Mouse (Mus musculus) thymus, postnatal 4 days (tissue): ENCODE data around the gene Nr1i3.
"Not testable (repeated sequence)": the region's sequence is repeated elsewhere in the genome, so short reads cannot be mapped to it uniquely, and the experiment has no call there.

ENCODE experiments used
- DNase-seq: peaks from one replicate; pipeline ENCODE4 v3.0.0; 2021

The Nr1i3 gene

DNA sequence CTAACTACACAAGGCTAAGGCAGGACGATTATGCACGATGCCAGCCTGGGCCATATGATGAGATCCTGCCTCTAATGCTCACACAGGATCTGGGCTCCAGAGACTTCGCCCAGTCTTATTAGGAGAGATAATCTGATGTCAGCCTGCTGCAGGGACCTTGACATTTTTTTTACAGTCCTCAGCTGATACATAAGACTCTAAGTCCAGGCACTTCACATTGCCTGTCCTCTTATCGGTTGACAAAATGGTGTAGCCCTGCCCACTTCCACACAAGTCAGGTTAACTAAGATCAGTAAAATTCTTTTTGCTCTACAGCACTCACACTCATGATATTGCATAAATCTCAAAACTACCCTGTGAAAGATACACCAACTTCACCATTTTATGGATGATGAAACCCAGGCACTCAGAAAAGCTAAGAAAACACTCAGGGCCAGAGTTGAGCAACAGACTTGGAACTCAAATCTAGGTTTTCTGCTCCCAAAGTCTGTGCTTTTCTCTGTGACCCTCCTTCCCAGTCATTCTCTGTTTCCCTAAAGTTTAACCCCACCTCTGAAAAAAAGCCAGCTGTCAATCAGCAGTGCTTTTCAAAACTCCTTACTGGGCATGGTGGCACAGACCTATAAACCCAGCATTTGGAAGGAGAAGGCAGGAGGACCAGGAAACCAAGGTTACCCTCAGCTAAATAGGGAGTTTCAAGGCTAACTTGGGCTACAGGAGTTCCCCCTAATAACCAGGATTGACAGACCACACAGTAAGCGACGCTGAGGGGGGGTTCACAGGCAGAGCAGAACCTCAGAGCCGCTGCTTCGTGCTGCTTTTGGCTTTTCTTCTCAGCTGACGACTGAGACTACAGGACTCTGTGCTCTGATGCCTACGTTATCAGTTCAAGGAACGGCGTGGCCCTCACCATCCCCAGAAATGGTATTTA, 19.3 kb downstream of the Nr1i3 start:
- DNase-seq = no peak

DNA sequence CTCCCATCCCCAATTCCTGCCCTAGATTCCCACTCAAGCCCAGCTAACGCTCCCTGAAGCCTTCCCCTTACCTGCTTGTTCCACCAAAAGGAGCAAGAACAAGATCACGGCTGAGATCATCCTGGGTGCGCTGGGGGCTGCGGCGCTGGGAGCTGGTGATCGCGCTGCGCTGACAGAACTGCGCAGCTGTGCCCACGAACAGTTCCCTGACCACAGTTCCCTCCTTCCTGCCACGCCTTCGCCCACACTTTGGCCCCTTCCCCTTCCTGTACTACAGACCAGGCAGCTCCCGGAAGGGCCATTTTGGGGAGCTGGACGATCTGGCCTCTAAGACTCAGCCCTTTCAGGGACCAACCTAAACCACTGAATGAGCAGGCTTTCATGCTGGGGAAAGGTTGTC, 20.4 kb downstream of the Nr1i3 start, which contains the start of gene Fcer1g:
TSS of gene Fcer1g (minus strand) at position 240 of the 400 bp plus-strand sequence.
- peak; percentile 23 for DNase-seq

DNA sequence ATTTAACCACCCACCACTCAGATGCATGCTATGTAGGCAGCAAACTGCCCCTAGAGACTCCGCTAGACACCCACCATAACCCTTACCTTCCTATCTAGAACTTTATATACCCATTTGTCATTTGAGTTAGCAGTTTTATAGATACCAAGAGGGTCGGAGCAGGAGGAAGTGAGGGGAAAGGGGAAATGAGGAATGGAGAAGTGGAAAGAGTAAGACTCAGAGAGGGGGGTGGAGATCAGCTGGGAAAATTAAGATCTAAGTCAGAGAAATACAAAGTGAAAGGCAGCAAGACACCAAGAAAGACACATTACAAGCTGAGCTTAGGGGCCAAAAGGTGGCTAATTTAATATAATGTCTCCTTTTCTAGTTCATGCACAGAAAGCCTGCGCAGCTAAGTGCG, 20.8 kb downstream of the Nr1i3 start:
- DNase-seq = no peak

DNA sequence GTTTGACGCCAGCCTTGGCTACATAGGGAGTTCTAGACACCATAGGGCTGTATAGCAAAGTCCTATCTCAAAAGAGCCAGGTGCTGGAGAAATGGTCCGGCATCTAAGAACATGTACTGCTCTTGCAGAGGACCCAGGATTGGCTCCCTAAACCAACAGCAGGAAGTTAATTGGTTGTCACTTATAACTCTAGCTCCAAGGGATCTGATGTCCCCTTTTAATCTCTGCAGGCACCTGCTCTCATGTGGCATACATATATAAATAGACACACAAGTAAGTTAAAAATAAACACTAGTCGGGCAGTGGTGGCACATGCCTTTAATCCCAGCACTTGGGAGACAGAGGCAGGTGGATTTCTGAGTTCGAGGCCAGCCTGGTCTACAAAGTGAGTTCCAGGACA, 22.0 kb downstream of the Nr1i3 start:
- DNase-seq = no peak

DNA sequence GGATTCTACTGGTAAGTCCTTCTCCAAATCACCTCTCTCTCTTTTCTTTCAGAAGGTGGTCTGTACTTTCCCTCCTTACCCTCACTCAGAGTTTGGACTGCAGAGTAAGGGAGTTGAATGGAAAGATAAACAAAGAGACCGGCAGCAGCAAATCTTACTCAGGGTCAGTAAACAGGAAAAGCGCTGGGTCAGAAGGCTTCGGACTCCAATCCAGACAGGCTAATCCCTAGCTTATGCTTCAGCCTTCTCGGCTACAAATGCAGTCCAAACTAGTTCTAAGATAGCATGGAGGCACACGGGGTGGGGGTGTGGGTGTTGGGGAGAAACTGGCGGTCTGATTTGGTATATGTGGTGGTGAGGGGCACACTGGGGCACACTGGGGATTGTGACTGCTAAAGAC, 23.7 kb downstream of the Nr1i3 start:
- no peak for DNase-seq

DNA sequence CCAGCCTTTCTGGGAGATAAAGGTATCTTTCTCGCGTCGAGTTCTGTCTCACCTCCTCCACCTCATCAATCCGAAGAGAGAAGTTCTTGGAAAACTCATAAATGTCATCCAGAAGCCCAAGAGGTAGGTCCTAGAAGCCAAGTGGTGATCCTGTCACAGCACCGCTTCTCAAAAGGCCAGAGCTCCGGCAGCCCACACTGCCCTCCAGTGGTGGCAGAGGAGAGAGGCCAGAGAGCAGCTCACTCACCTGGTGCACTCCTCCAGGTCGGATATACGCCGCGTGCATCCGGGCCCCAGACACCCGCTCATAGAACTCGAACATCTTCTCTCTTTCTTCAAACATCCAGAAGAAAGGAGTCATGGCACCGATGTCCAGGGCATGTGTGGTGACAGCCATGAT, 24.7 kb downstream of the Nr1i3 start:
- DNase-seq = peak; percentile 76

DNA sequence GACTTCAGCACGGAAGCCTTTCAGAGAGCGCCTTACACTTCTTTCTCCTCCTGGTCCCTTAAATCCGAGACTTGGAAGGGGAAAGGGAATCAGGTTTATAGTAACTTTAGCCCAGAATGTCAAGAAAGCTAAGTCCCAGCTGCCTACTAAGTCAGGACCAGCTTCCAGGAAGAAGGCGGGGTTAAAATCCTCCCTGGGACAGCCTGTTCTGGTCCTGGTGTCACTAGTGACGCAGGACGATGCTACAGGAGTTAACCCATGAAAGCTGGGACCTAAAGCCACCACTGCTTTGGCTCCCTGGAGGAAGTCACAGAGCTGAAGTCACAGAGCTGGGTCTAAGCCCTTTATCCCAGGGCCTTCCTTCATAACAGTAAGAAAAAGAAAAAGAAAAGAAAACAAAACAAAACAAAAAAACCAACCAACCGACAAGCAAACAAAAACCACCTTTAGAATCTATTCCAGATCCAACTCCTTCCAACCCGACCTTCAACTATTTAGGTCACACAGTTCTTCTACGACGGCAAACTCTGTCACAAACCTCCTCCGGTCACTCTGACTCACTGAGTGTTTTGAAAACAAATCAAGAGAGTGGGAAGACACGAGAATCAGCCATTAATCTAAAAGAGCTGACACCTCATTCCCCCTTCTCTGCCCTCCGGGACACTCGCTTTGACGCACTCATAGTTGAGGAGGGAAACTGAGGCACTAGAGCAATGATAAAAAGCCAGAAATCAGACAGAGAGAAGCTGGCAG, 26.4 kb downstream of the Nr1i3 start:
- no peak for DNase-seq

DNA sequence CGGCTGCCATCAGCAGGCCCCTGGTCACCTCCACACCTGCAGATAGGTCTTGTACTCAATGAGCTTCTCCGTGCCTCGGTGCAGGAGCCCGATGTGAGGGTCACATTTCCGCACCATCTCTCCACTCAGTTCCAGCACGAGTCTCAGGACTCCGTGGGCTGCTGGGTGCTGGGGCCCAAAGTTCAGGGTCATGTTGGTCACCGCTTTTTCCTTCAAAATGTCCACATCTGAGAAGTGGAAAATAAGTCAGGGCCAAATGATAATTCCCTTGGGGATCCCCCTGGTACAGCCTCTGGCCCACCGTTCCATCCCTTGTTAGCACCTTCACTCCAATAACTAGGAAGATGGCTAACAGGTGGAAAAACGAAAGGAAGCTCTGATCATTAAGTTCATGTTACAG, 27.1 kb downstream of the Nr1i3 start:
- no peak for DNase-seq

DNA sequence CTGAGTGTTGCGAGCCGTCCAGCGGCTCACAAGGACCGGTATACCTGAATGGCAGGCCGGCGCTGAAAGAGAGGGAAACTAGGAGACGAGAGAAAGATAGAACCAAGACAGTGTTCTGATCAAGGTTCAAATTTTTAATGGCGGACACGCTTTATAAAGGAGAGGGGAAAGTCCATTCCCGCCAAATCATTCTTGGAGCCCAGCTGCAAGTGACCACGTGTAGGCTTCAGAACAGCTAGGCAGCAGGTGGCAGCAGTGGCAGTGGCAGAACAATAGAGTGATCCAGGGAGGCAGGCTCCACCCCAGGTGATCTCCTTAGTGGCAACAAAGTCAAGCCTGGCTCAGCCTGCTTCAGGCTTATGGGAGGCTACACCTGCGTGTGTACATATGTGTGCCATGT, 28.2 kb downstream of the Nr1i3 start:
- DNase-seq = not testable (repeated sequence)

DNA sequence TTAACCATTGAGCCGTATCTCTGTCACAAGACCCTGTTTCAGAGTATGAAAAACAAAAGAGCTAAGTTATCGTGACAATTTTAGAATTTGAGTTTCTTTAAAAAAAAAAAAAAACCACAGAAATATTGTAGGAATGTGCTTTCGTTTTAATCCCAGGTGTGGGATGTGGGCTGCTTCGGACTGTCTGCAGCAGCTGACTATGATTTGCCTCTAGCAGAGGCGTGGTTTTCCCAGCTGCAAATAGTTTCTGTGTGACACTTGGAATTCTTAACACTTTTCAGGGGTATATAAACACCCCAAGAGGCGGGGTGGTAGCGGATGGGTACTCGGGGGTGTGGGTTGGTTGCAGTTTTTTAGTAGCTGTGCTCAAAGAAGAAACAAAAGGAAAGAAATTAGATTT, 31.6 kb downstream of the Nr1i3 start:
- DNase-seq = no peak

DNA sequence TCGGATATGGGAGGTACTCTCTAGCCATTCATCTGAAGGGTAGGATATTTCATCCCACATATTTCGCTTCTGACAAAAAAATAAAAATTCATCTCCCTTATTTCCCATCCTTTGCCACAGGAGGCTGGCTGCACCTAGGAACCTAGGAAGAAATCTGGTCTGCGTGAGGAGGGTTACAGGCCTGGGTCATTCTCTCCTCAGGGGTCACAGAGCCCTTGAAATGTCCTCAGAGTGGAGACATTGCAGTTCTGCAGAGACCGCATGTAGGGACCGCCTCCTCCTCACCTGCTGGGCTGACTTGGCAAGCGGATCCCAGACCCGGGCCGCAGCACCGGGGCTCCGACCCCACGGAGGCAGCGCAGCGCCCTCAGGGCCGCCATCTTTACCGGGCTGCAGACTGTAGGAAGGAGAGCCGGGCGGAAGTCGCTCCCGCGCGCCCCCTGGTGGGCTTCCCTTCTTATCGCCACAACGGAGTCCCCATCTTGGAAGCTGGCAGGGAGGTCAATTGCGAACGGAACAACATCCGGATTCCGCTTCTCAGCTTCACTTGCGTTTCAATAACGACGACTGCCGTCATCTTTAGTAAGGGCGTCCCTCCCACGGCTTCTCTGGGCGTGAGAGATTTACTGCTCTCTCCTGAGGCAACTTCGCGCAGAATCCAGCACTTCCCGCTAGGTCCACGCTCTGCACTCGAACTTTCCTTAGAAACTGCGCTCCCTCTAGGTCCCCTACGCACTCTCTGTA, 33.1 kb downstream of the Nr1i3 start:
- DNase-seq = peak; percentile 98

DNA sequence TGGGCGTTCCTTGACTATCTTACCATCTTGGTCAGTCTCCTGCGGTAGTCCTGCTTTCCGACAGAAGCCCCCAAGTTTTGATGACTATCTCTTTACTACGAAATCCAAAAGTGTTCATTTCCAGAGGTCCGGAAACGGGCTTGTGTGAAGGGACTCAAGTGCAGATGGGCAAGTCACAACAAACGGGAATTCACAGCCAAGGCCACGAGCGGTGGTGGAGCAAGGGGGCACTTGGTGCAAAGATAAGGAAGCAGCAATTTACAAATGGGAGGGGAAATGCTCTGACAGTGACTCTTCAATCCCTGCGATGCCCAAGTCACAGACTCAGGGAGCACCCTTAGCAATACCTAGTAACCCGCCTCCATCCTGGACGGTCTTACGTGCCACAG, 33.7 kb downstream of the Nr1i3 start:
- peak; percentile 57 for DNase-seq

DNA sequence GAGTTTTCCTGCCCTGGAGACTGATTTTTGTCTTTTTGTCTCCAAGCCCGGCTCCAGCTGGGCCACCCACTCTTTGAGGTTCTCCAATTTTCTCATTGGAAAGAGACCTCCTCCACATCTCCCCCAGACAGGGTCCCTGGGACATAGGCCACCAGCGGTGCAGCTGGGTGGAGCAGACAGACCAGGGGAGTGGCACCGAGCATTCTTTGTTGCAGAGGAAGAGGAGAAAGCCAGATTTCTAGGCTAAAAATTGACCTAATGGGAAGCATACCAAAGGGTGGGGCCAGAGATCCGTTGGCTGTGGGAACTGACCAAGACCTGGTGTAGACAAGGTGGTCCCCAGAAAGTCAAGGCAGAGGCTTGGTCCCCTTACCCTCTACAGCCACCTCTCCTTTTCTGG, 34.1 kb downstream of the Nr1i3 start:
- DNase-seq = no peak

DNA sequence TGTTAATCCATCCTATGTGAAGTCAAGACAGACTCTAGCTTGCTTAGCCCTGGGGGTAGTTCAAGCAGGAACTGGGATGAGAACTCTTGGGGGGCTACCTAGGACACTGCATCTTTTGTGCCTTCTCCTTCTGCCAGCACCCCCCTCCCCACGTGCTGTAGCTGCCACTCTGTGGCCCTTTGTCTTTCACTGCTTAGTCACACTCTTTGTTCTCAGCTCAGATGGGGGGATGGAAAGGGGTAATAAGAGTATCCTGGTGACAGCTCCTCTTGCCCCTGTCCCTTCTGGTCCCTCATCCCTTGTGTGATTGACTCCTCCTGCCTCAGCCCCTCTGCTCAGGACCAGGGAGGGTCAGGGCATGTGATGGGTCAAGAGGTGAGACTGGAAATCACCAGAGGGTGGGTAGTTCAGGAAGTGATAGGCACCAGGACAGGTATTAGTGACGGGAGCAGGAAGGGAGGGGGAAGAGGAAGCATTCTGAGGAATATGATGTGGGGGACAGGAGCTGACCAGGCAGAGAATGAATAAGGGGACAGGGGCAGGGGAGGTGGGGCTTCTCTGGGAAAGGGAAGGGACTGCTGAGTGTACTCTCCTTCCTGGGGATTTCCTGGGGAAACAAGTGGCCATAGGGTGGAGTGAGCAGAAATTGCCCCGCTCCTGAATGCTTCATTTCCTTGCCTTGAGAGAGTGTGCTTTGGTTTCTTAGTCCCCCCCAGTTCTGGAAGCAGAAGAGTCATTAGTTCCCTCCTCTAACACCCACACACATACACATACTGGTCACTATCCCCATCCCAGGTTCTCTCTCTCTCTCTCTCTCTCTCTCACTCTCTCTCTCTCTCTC, 34.8 kb downstream of the Nr1i3 start:
- DNase-seq = no peak

DNA sequence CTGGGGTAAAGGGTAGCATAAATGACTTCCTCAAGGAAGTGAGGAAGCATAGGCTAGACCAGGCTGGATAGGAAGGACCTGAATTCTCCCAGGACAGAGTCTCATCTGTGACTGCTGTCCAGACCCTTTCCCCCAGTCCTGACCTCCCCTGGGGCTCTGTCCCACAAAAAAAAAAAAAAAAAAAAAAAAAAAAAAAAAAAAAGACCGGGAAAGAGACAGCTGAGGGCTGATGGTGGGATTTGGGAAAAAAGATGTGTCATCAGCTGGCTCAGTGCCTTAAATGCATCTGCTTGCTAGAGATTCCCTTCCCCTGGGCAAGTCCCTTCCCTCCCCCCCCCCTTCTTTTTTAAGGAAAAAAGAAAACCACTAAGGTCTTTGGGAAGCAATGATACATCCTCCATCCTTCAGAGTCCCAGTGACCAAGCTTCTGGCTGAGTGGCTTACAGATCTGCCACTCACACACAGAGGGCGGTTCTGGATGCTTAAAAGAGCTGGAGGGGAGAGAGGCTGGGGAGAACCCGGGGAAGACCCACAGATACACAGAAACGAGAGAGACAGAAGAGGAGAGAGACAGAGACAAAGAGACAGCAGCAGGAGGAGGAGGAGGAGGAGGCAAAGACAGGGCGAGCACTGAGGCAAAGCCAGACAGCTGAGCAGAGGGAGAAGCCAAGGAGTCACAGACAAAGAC, 36.3 kb downstream of the Nr1i3 start, which contains the start of gene Adamts4:
TSS of gene Adamts4 (plus strand) at position 509 of the 688 bp plus-strand sequence.
- no peak for DNase-seq

DNA sequence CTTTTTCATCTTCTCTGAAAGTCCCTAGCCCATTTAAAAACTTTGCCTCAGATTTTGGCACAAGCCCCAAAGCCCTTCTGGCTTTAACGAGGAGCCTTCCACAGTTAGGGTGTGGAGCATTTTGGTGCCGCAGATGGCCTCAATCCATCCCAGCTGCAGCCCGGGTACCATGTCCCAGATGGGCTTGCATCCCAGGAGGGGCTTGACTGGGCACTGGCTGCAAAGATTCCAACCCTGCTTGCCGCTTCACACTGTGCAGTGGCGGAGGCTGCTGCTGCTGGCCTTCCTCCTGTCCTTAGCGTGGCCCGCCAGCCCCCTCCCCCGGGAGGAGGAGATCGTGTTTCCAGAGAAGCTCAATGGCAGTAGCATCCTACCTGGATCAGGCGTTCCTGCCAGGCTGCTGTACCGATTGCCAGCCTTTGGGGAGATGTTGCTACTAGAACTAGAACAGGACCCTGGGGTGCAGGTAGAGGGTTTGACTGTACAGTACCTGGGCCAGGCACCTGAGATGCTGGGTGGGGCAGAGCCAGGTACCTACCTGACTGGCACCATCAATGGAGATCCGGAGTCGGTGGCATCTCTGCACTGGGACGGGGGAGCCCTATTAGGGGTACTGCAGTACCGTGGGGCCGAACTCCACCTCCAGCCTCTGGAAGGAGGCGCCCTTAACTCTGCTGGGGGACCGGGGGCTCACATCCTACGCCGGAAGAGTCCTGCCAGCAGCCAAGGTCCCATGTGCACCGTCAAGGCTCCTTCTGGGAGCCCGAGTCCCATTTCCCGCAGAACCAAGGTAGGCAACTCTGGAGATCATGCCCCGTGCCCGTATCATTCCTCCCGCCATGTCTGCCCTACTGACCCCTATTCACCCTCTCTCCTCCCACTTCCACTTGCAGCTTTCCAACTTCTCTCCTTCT, 37.2 kb downstream of the Nr1i3 start, which contains the start of gene Ndufs2:
TSS of gene Ndufs2 (minus strand) at position 709 of the 914 bp plus-strand sequence.
- DNase-seq = no peak

DNA sequence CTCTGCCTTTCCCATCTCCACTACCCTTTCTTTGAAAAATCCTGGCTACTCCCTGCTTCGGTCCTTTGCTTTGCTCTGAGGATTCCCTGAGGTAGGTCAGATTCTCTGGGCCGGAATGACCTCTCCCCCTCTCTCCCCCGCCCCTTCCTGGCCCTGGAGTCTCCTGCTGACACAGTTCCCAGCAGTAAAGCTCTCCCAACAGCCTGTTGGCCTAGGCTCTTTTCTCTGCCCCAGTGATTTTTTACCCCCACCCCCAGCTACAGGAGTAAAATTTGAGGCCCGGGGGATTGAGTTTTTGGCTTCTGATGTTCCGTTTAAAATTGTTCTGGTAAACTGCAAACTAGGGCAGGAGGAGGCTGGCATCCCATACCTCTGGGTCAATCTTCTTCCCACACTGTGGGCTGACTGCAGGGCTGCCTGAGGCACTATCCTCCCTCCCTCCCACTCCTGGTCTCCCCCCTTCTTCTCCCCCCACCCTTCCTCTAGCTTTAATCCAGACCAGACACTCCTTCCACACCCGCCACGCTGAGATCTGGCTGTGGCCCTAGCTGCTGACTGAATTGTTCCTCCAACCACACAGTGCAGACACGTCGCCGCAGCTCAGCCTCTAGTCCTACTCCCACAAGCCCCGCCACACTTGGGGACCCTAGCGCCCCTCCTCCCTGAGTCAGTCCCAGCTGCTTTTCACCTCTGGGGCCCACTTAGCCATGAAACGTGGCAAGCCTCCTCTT, 38.0 kb downstream of the Nr1i3 start:
- DNase-seq = peak; percentile 42

DNA sequence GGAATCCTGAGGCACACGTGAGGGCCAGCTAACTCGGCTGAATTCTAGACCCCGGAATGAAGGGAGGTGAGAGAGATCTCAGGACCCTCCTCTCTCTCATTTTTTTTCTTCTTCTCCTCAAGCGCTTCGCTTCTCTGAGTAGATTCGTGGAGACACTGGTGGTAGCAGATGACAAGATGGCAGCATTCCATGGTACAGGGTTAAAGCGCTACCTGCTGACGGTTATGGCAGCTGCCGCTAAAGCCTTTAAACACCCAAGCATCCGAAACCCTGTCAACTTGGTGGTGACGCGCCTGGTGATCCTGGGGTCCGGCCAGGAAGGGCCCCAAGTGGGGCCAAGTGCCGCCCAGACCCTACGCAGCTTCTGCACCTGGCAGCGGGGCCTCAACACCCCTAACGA, 38.6 kb downstream of the Nr1i3 start:
- no peak for DNase-seq

DNA sequence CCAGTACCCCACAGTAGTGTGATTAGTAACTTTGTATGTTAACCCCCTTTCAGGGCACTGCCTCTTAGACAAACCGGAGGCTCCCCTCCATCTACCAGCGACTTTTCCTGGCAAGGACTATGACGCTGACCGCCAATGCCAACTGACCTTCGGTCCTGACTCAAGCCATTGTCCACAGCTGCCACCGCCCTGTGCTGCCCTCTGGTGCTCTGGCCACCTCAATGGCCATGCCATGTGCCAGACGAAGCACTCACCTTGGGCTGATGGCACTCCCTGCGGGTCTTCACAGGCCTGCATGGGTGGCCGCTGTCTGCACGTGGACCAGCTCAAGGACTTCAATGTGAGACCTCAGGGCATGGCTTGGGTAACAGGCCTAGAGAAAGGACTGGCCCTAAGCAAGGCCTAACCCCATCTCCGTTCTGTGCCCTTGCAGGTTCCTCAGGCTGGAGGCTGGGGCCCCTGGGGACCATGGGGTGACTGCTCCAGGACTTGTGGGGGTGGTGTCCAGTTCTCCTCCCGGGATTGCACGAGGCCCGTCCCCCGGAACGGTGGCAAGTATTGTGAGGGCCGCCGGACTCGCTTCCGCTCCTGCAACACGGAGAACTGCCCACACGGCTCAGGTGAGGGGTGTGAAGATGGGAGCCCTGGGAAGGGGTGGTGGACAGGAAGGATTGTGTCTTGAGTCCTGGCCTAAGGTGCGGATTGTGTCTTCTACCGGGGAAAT, 42.5 kb downstream of the Nr1i3 start:
- no peak for DNase-seq
